In genomic region chr1:119033450-119034162, GRCm38 (mm10) we compare ENCODE assay signal across 8 mouse cellular contexts. TPM values are rescaled to one million over a fixed set of nuclear protein-coding genes. Genes with fewer than 3 reads are reported as not detected.
DNase-seq lines count a peak whose midpoint lies in the region; ATAC-seq and TF ChIP-seq lines count a peak whose summit lies in the region.

No protein-coding gene starts in this region.

- no peak overlapping the region for H3K4me3 ChIP-seq in stomach, embryonic 15.5 days (replicated peaks)

- H3K4me1 ChIP-seq in stomach, embryonic 15.5 days: peaks cover 29% of the 10 kb centered on the region

- H3K27me3 ChIP-seq in Patski: no peaks in the 10 kb centered on the region
- no peaks in the 10 kb centered on the region for H3K27me3 ChIP-seq in stomach, embryonic 15.5 days (replicated peaks)

- intact Hi-C loops in heart, postnatal 36 days (cut with DNase I): no loop called here
- intact Hi-C loops in left cerebral cortex, postnatal 10 days (cut with DNase I): no loop called here

- peak overlapping the region; percentile 96 for H3K27ac ChIP-seq in stomach, embryonic 15.5 days

- TF ChIP-seq CTCF in Patski (IDR thresholded peaks at IDR 0.05): no peak

- CTCF ChIA-PET in Patski (lab: Charles Lee): interaction anchor here (1.1 kb wide), 1 partner anchor 14 kb away, joined by 3 read pairs; no protein-coding TSS in a partner anchor

- in situ Hi-C loops in Patski (cut with MboI; ENCODE audit: low pct_unique_long_range_greater_than_20kb): no loop called here

- 33% methylated on average over 3 of the region's 3 CpGs for WGBS in stomach, embryonic 15.5 days

- H3K36me3 ChIP-seq in stomach, embryonic 15.5 days: no peaks in the 10 kb centered on the region

- no peak overlapping the region for H3K9ac ChIP-seq in stomach, embryonic 15.5 days

- no peak for DNase-seq in Patski (ENCODE audit: low read depth, low spot score)
- peak; percentile 76 for DNase-seq in brain, adult 2 months (ENCODE audit: low read depth, low spot score)
- peak; percentile 50 to 66 for DNase-seq in frontal cortex, adult 2 months (ENCODE audit: extremely low spot score in 1 of 2, low spot score in 1 of 2)
- peak; percentile 68 to 77 for DNase-seq in heart, postnatal 36 days
- peak; percentile 64 to 65 for DNase-seq in left cerebral cortex, postnatal 10 days (ENCODE audit: extremely low spot score in 1 of 2, low spot score in 2 of 2)
- no peak for DNase-seq in thymus, postnatal 0 days (ENCODE audit: low spot score)

- no peaks in the 10 kb centered on the region for H3K9me3 ChIP-seq in stomach, embryonic 15.5 days

- POLR2A ChIA-PET in Patski (lab: Charles Lee): no interaction called here

- peak overlapping the region; percentile 36 for H3K4me2 ChIP-seq in stomach, embryonic 15.5 days

- peak; percentile 28 for ATAC-seq in Patski
- peak; percentile 93 for ATAC-seq in megakaryocyte progenitor cell, adult 5-6 weeks (replicated peaks; ENCODE audit: poor library complexity)
- peak; percentile 85 for ATAC-seq in stomach, embryonic 15.5 days (ENCODE audit: insufficient read depth, low FRiP score, low read depth)

RNA-seq across cellular contexts. Expression of gene Gli2, which starts 19.8 kb away (rescaled TPM):
- polyA plus RNA-seq in Patski (2021): 2.7 TPM
- 1.6 and 2.2 TPM in 2 replicates for polyA plus RNA-seq in frontal cortex, adult 2 months (2012; rRNA removed)
- 1 to 10 TPM; 1.0 to 2.0 TPM for total RNA-seq in heart, postnatal 36 days (2021)
- total RNA-seq in left cerebral cortex, postnatal 10 days (2021): 1 to 10 TPM; 2.8 to 3.8 TPM
- total RNA-seq in megakaryocyte progenitor cell, adult 5-6 weeks (2015): not detected in 2 replicates
- not detected in 2 replicates for total RNA-seq in megakaryocyte progenitor cell, adult 5-6 weeks (2017)
- 7.7 and 8.1 TPM in 2 replicates for polyA plus RNA-seq in stomach, embryonic 15.5 days (2015; fragmentation: Nextera tagmentation; extraction: Ambion mirVana)
- polyA plus RNA-seq in thymus, postnatal 0 days (2015; fragmentation: Nextera tagmentation; extraction: Ambion mirVana): 0.66 and 0.68 TPM in 2 replicates

Comparison
In these comparisons a context has a peak if more than half of its experiments do, and no peak if none do; other contexts are left out.
1. ATAC-seq: peak in every context shown above with its lines; median percentile 93 in megakaryocyte progenitor cell, adult 5-6 weeks; 85 in stomach, embryonic 15.5 days; 28 in Patski.
2. DNase-seq: peak in brain, adult 2 months (single experiment), frontal cortex, adult 2 months (2 of 2), heart, postnatal 36 days (2 of 2) and left cerebral cortex, postnatal 10 days (2 of 2); none in Patski (single experiment) and thymus, postnatal 0 days (single experiment).